Mouse (Mus musculus) CH12.LX (cell line): ENCODE measurements around the gene Tcp11l1.

Experiments used
- CTCF ChIP-seq, 2 experiments: IDR thresholded peaks in 1 of 2; conservative IDR thresholded peaks in 1 of 2; 2 replicates each; pipeline ENCODE4 v1.5.1; 2011 to 2012; ENCODE audit warnings: low read depth in 2 of 2, low read length in 2 of 2, improper control_type of control experiment in 1 of 2, inconsistent platforms in 1 of 2, mild to moderate bottlenecking in 1 of 2, moderate library complexity in 1 of 2
- EP300 ChIP-seq: IDR thresholded peaks from 2 replicates; pipeline ENCODE4 v1.6.1; 2011; ENCODE audit warnings: low read length, improper control_type of control experiment
- PAX5 ChIP-seq: IDR thresholded peaks from 2 replicates; pipeline ENCODE4 v1.6.1; 2012; ENCODE audit warnings: low read length, inconsistent platforms, mixed read lengths
- USF1 ChIP-seq: IDR thresholded peaks from 2 replicates; pipeline ENCODE4 v1.6.1; 2014; ENCODE audit warnings: low read depth, mild to moderate bottlenecking, inconsistent platforms, low read length, improper control_type of control experiment

DNA sequence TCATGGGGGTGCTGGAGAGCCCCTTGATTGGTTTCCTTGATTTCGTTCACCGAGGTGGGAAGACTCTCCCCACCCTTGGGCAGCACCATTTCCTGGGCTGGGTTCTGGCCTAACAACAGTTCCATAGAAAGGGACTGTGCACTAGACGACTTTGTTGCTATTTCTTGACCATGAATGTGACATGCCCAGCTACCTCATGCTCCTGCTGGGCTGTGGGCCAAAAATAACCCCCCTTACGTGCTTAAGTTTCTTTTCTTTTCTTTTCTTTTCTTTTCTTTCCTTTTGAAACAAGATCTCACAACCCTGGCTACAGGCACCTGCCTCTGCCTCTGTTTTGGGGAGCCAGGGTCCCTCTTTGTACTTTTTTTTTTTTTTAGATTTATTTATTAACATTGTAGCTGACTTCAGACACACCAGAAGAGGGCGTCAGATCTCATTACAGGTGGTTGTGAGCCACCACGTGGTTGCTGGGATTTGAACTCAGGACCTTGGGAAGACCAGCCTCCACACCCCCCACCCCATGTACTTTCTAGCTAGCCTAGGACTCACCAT, 2.1 kb downstream of the Tcp11l1 start:
- TF ChIP-seq USF1 (no peak), PAX5 (no peak), CTCF (conservative IDR thresholded peaks at IDR 0.05 in 1 of 2, IDR thresholded peaks at IDR 0.05 in 1 of 2; ENCODE audit: low read depth in 2 of 2, low read length in 2 of 2) (no peak), EP300 (no peak)
